Mouse (Mus musculus) kidney, embryonic 14.5 days (tissue): ENCODE results near the gene Spg7. TPM values are rescaled to one million over a fixed set of nuclear protein-coding genes. Genes with fewer than 3 reads are reported as not detected.

Experiments
- ATAC-seq: fragments of 200-750 bp; cut with Nextera tagmentation; 2 replicates; pipeline ENCODE4 v1.8.0; 2017; ENCODE audit warnings: moderate number of reproducible peaks, mild to moderate bottlenecking, moderate TSS enrichment, moderate library complexity; ENCODE audit not compliant: low FRiP score, low TSS enrichment
- H3K27ac ChIP-seq: fragments of 300-500 bp; sonication (generic); 2 replicates; pipeline ENCODE4 v1.5.1; 2014; ENCODE audit warnings: low read depth, mild to moderate bottlenecking, low read length, moderate library complexity, mixed read lengths
- H3K27me3 ChIP-seq: fragments of 300-500 bp; sonication (generic); 2 replicates; pipeline ENCODE4 v1.6.1; 2014; ENCODE audit warnings: mild to moderate bottlenecking, low read length; ENCODE audit not compliant: control insufficient read depth, insufficient read depth
- H3K36me3 ChIP-seq: fragments of 300-500 bp; sonication (generic); 2 replicates; pipeline ENCODE4 v1.6.1; 2014; ENCODE audit warnings: low read length, mixed read lengths; ENCODE audit not compliant: control insufficient read depth, insufficient read depth
- H3K4me1 ChIP-seq: fragments of 300-500 bp; sonication (generic); 2 replicates; pipeline ENCODE4 v1.6.1; 2014; ENCODE audit warnings: low read length, mixed read lengths; ENCODE audit not compliant: control insufficient read depth, insufficient read depth
- H3K4me2 ChIP-seq: fragments of 300-500 bp; sonication (generic); replicated peaks from 2 replicates; pipeline ENCODE4 v1.6.1; 2014; ENCODE audit warnings: low read depth, mild to moderate bottlenecking, low read length
- H3K4me3 ChIP-seq: fragments of 300-500 bp; sonication (generic); 2 replicates; pipeline ENCODE4 v1.5.1; 2014; ENCODE audit warnings: mild to moderate bottlenecking, low read length
- H3K9ac ChIP-seq: fragments of 300-500 bp; sonication (generic); 2 replicates; pipeline ENCODE4 v1.6.1; 2014; ENCODE audit warnings: low read depth, mild to moderate bottlenecking, low read length, moderate library complexity
- H3K9me3 ChIP-seq: fragments of 300-500 bp; sonication (generic); 2 replicates; pipeline ENCODE4 v1.6.1; 2016; ENCODE audit warnings: low read length; ENCODE audit not compliant: control insufficient read depth
- WGBS: fragments of 180-500 bp; shearing (Covaris S2); extraction: QIAGEN DNeasy Blood & Tissue Kit; methylation state at CpG from one replicate; pipeline ENCODE4 v1.1.7; 2014; 5-methylcytosine and 5-hydroxymethylcytosine counted together
- polyA plus RNA-seq: library from polyadenylated mRNA; unstranded; fragments of >200 nt; fragmentation: Nextera tagmentation; extraction: Ambion mirVana; gene quantifications from 2 replicates; pipeline ENCODE4 v1.2.1, GENCODE M21; 2014

The Spg7 gene
- polyA plus RNA-seq, result 45.9 and 51.2 TPM in 2 replicates

GRCm38 (mm10) chr8:123062721-123063120, at the start of gene Spg7:
Spg7 (plus strand) TSS chr8:123062942.
- H3K4me2 ChIP-seq, result no peak within 1 kb of the TSS
- ATAC-seq, result no peak

DNA sequence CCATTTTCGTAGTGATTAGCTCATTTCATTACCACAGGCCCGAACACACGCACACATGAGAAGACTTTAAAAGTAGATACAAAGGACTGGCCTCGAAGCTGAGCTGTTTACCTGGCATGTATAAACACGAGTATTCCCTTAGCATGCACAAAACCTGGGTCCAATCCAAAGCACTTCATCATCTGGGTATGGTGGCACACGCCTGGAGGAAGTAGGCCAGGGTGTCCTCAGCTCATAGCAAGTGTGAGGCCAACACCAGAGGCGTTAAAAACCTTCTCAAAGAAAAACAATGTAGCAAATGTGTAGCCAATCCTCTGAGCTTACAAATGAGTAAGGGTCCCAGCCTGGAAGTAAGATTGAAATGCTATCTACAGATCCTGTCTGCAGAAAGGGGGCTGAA, 48.3 kb upstream of the Spg7 start:
- peaks cover 3% of the 10 kb centered on the region; the same call in 1 of the 2 replicates for H3K36me3 ChIP-seq
- no peak overlapping the region for H3K27ac ChIP-seq
- no peak overlapping the region for H3K4me3 ChIP-seq
- no peaks in the 10 kb centered on the region for H3K27me3 ChIP-seq
- H3K4me1 ChIP-seq, result peaks cover 14% of the 10 kb centered on the region
- WGBS, result 70% methylated on average over 7 of the region's 7 CpGs
- no peak for ATAC-seq
- no peak overlapping the region for H3K9ac ChIP-seq
- H3K9me3 ChIP-seq, result no peaks in the 10 kb centered on the region
- H3K4me2 ChIP-seq, result no peak overlapping the region

More at GRCm38 (mm10) chr8:123062721-123063120, at the start of gene Spg7:
- no peak within 1 kb of the TSS for H3K9ac ChIP-seq
- H3K36me3 ChIP-seq, result peaks cover 8% of the 10 kb centered on the region; the same call in 1 of the 2 replicates
- no peak within 1 kb of the TSS for H3K27ac ChIP-seq
- H3K4me1 ChIP-seq, result peaks cover 16% of the 10 kb centered on the region
- WGBS, result 78% methylated on average over 7 of the region's 7 CpGs
- H3K27me3 ChIP-seq, result no peaks in the 10 kb centered on the region
- no peaks in the 10 kb centered on the region for H3K9me3 ChIP-seq
- H3K4me3 ChIP-seq, result no peak within 1 kb of the TSS

DNA sequence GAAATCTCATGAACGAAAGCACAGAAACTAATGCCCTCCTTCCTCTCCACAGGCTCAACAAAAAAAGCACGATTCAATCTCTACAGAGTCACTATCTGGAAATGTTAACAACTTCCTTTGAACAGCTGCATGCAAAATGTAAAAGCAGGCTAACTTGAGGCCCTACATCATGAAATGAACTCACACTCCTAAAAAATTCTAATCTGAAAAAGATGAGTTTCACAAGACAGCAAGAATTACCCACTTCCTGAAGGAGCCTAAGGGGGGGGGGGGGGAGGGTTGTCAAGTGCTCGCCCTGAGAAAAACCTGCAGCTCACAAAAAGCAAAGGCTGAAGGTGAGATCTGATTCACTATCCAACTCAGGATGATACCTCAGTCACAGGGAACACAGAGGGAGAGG, 47.7 kb upstream of the Spg7 start:
- H3K4me3 ChIP-seq, result no peak overlapping the region
- ATAC-seq, result no peak
- H3K4me1 ChIP-seq, result peaks cover 15% of the 10 kb centered on the region
- WGBS, result 62% methylated on average over 3 of the region's 3 CpGs
- no peaks in the 10 kb centered on the region for H3K9me3 ChIP-seq
- no peak overlapping the region for H3K27ac ChIP-seq
- H3K9ac ChIP-seq, result no peak overlapping the region
- peaks cover 3% of the 10 kb centered on the region; the same call in 1 of the 2 replicates for H3K36me3 ChIP-seq
- no peak overlapping the region for H3K4me2 ChIP-seq
- no peaks in the 10 kb centered on the region for H3K27me3 ChIP-seq

GRCm38 (mm10) chr8:123017143-123017542, 45.6 kb upstream of the Spg7 start:
- Histone ChIP-seq H3K4me1 (peaks cover 17% of the 10 kb centered on the region), H3K36me3 (peaks cover 5% of the 10 kb centered on the region; the same call in 1 of the 2 replicates), H3K27ac (no peak overlapping the region), H3K4me3 (no peak overlapping the region), H3K9me3 (no peaks in the 10 kb centered on the region), H3K27me3 (no peaks in the 10 kb centered on the region), H3K4me2 (no peak overlapping the region), H3K9ac (no peak overlapping the region)
- 94% methylated on average over 4 of the region's 4 CpGs for WGBS
- no peak for ATAC-seq

GRCm38 (mm10) chr8:123018484-123019164, 44.1 kb upstream of the Spg7 start:
- peaks cover 5% of the 10 kb centered on the region; the same call in 1 of the 2 replicates for H3K36me3 ChIP-seq
- no peak for ATAC-seq
- H3K4me3 ChIP-seq, result no peak overlapping the region
- no peaks in the 10 kb centered on the region for H3K9me3 ChIP-seq
- no peaks in the 10 kb centered on the region for H3K27me3 ChIP-seq
- no peak overlapping the region for H3K4me2 ChIP-seq
- 64% methylated on average over 4 of the region's 4 CpGs for WGBS
- peaks cover 17% of the 10 kb centered on the region for H3K4me1 ChIP-seq
- H3K27ac ChIP-seq, result no peak overlapping the region
- no peak overlapping the region for H3K9ac ChIP-seq

DNA sequence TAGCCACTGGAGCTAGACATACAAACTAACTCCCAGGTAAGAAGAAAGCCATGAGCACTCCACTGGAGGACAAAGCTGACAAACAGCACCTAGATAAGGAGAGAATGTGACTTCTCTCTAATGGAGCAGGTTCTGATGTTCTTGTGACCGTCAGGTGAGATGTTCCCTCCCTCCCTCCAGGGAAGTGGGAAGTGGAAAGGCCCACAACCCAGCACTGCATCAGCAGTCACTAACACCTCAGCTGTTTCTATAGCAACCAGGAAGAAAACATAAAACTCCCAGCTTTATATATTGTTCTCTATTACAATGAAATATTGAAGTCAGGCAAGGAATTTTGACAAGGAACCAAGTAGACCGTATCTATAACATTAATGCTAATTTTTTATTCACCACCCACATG, 42.7 kb upstream of the Spg7 start:
- Histone ChIP-seq H3K4me3 (no peak overlapping the region), H3K9ac (no peak overlapping the region), H3K4me1 (peaks cover 15% of the 10 kb centered on the region), H3K9me3 (no peaks in the 10 kb centered on the region), H3K27ac (no peak overlapping the region), H3K36me3 (peaks cover 5% of the 10 kb centered on the region; the same call in 1 of the 2 replicates), H3K27me3 (no peaks in the 10 kb centered on the region), H3K4me2 (no peak overlapping the region)
- ATAC-seq, result no peak
- 61% methylated on average over 2 of the region's 2 CpGs for WGBS

- ATAC-seq, result no peak
- peaks cover 5% of the 10 kb centered on the region; the same call in 1 of the 2 replicates for H3K36me3 ChIP-seq
- no peak overlapping the region for H3K27ac ChIP-seq
- H3K4me3 ChIP-seq, result no peak overlapping the region
- no peaks in the 10 kb centered on the region for H3K9me3 ChIP-seq
- H3K4me2 ChIP-seq, result no peak overlapping the region
- no peaks in the 10 kb centered on the region for H3K27me3 ChIP-seq
- WGBS, result 78% methylated on average over 2 of the region's 2 CpGs
- peaks cover 12% of the 10 kb centered on the region for H3K4me1 ChIP-seq
- H3K9ac ChIP-seq, result no peak overlapping the region
These were observed 41.9 kb upstream of the Spg7 start for GRCm38 (mm10) chr8:123020859-123021258.

GRCm38 (mm10) chr8:123021259-123021658, 41.5 kb upstream of the Spg7 start:
- H3K4me2 ChIP-seq, result no peak overlapping the region

GRCm38 (mm10) chr8:123022727-123023126, 40.0 kb upstream of the Spg7 start:
- ATAC-seq, result no peak

More at GRCm38 (mm10) chr8:123021259-123021658, 41.5 kb upstream of the Spg7 start:
- Histone ChIP-seq H3K9ac (no peak overlapping the region), H3K27me3 (no peaks in the 10 kb centered on the region), H3K36me3 (peaks cover 5% of the 10 kb centered on the region; the same call in 1 of the 2 replicates), H3K4me3 (no peak overlapping the region), H3K9me3 (no peaks in the 10 kb centered on the region), H3K27ac (no peak overlapping the region), H3K4me1 (peaks cover 11% of the 10 kb centered on the region)
- WGBS, result 79% methylated on average over 1 of the region's 1 CpGs
- ATAC-seq, result no peak

More at GRCm38 (mm10) chr8:123022727-123023126, 40.0 kb upstream of the Spg7 start:
- Histone ChIP-seq H3K27ac (no peak overlapping the region), H3K9me3 (no peaks in the 10 kb centered on the region), H3K4me1 (peaks cover 11% of the 10 kb centered on the region), H3K27me3 (no peaks in the 10 kb centered on the region), H3K4me2 (no peak overlapping the region), H3K4me3 (no peak overlapping the region), H3K36me3 (peaks cover 2% of the 10 kb centered on the region; the same call in 1 of the 2 replicates), H3K9ac (no peak overlapping the region)
- 88% methylated on average over 3 of the region's 3 CpGs for WGBS
